Mouse (Mus musculus) kidney, adult 9 months (tissue): Measurements from ENCODE around the gene Cpxm2.

ENCODE experiments used
- DNase-seq: peaks from one replicate; pipeline ENCODE4 v3.0.0; 2022

The Cpxm2 gene

DNA sequence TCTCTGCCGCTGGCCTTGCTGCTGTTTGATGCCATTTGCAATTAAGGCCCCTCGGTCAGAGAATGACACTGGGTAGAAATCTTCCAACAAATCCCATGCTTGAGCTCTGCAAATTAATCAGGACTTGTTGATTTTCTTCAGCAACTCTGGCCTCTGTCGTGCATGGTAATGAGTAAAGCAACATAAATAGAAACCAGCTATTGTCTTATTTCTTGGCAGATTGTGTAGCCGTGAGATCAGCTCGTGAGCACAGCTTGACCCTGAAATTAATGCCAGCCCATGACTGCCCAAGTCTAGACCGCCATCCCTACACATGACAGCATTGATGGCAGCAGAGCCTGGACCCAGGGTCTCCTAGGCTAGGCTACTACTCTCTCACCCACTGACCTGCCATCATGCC is 25.9 kb downstream of the Cpxm2 start:
- no peak for DNase-seq

DNA sequence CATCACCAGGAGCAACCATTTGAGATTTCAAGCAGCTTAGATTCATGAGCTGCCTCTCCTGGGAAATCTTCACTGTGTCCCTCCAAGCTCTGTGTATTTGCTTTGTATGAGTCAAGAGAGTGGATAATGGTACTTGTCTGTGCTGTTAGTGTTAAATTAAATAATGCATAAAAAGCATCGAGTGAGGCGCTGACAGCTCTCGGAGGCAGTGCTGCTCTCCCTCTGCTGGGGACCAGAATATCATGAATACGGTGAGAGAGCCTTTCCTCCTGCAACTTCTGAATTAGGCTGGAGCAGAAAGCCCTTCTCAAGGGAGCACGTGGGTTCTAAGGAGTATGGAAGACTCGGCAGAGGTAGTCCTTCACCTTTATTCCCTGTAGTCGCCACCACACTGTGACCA is 29.6 kb downstream of the Cpxm2 start:
- no peak for DNase-seq

DNA sequence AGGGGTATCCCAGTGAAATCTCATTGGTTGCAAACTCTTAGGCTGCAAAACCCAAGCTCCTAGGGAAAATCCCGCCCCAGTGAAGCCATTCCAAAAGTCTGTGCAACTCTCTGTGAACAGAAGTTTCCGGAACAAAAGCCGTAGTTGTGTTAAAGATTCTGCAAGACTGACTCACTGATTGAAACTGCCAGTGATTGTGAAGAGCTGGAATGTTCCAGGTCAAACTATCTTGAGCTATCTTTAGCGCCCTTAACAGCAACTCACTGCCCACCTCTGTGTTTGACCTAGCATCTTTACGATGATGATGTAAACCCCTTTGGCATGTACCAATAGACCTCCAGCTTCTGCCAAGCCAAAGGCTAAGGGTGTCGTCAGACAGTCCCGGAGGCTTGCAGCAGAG is 31.3 kb downstream of the Cpxm2 start:
- DNase-seq: no peak

DNA sequence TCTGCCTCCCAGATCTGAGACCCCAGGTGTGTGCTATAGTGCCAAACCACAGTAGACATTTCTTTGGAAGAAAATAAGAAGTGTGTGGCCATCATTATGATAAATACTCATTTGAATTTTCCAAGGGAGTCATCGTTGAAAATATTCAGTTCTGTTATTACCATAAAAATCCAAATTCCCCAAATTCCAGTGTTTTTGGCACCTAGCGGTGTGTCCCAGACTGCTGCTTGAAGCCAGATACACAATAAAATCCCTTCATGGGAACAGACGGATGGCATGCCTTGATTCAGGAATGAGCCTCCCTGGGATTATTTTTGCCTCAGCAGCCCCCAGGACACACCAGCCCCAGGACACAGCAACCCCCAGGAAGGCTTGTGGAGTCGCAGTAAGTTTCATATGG is 34.7 kb downstream of the Cpxm2 start:
- DNase-seq: no peak

DNA sequence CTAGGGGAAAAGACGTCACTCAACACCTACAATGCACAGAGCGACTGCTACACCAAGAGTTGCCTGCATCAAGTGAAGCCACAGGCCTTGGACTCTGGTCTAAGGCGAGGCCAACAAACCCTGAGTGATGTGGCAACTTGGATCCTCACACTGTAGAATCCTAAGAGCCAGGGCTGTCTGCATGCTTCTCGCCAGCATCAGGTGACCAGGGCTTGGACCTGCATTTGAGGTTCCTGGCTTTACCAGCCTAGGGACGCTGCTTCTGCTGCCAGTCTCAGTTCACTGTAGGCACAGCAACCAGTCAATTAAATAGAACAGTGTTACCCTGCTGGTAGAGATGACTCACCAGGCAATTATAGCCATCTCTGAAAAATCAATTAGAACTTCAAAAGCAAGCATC is 42.8 kb downstream of the Cpxm2 start:
- DNase-seq: no peak

DNA sequence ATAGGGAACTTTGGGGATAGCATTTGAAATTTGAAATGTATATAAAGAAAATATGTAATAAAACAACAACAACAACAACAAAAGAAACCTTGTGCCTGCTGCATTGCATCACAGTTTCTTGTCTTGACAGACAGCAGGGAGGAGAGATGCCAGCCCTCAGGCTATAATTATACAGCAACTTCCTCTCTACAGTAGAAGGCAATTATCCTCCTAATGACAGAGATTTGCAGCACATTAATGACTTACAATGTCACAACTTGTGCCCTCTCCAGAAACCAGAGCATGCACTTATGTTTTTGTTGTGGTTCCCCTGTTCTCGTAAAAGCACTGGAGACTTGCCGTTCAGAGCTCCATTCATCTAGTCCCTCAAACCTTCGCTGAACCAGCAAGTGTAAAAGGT is 44.2 kb downstream of the Cpxm2 start:
- DNase-seq: no peak

DNA sequence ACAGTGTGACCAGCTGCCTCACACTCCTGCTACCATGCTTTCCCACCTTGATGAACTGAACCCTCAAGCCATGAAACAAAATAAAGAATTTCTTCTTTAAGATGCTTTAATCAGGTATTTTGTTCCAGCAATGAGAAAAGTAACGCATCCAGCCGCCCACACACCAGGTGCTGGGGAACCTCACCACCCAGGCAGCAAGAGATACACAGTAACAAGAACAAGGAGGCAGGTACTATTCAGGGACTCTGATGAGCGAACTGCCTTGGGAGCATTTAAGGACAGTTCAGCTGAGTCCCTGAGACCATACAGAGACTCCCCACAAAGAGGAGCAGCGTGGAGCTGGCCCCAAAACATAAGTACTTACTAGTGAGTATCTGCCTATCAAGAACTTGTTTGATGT is 47.6 kb downstream of the Cpxm2 start:
- DNase-seq: no peak

DNA sequence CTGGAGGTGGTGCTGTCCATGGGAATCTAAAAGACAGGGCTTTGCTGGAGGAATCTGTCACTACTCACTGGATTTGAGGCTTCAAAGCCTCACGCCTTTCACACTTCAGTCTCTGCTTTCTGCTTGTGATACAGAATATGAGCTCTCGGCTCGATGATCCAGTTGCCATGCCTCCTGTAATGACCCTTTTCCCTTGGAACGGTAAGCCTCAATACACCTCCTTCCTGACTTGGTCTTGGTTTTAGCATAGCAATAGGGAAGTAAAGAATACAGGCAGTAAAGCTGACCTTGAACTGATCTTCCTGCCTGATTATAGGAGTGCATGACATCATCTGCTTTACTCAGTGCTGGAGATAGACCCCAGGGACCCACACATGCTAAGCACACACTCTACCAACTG is 49.2 kb downstream of the Cpxm2 start:
- no peak for DNase-seq

DNA sequence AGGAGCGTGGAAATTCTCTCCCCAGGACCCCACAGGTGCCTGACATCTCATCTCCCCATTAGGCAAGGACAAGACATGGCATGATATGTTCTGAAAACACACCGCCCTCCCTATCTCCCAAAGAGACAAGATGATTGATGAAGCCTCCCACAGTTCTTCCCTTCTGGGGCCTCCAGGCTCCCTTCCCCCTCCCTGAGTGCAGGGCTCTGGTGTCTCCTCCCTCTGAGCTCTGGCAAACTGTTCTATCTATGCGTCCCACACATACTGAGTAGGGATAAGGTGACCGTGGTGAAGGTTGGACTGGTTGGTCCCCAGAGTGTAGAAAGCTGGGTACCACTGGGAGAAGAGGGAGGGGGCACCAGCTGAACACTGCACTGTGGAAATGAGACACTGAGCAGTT is 56.1 kb downstream of the Cpxm2 start:
- DNase-seq: no peak

DNA sequence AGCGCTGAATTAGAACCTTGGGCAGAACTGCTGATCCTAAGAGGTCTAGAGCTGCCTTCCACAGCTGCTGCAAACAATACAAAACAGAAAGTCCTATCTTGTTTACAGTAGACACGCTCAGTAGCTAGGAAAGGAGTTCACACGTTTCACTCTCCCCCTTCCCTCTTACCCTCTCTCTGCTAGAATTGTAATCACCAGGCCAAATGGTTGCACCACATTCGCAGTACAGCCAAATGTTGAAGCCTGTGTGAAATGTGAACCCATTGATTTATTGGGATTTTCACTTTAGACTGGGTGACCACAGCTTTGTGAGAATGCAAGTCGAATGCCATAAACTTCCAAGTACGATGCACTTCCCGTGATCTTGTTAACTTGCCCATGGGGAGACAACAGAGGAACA is 59.9 kb downstream of the Cpxm2 start:
- no peak for DNase-seq

DNA sequence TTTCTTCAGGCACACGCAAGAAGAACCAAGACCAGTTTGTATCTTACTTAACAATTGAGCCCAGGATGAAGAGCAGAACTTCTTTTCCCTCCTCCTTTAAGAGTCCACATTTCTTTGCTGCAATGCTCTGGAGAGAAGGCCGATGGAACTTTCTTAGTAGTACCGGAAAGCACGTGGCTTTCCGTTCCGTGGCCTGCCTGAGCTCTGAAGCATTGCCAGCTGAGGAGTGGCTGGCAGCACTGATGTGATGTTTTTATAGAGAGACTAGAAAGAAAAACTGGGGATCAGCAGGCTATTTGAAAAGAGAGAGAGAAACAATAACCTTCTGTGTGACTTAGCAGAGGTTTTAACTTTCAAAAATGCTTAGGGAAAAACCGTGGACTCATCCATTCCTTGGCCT is 63.0 kb downstream of the Cpxm2 start:
- DNase-seq: no peak

DNA sequence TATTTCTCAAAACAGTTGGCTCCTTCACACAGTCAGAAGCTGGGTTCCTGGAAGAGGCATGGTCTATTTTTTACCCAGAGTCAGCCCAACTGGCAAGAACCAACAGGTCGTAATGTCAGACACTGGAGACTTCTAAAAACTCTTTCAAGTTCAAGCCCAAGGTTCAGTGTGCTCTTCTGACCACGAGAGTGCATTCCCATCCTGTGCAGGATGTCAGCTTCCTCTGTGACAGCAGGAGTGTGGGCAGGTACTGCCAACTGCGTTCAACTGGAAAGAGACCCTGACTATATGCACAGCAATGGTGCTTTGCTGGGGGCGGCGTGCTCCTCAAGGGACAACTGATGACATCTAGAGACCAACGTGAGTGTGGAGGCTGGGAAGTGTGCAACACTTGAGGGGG is 65.9 kb downstream of the Cpxm2 start:
- no peak for DNase-seq

DNA sequence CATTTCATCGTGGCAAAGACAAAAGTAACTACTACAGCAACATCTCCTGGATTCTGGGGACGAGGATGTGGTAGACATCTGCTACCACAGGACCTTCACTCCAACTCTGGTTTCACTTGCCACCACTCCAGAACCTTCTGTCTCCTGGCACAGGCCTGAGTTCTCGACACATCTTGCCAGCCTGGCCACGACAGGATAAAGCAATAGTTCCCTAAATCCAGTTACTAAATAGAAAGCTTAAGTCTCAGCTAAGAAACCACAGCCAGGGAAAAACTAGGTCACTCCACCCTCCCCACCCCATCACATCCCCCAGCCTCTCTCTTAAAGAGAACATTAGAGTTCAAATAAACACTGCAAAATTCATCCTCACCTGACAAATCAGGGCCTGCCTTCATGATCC is 66.4 kb downstream of the Cpxm2 start:
- DNase-seq: no peak

DNA sequence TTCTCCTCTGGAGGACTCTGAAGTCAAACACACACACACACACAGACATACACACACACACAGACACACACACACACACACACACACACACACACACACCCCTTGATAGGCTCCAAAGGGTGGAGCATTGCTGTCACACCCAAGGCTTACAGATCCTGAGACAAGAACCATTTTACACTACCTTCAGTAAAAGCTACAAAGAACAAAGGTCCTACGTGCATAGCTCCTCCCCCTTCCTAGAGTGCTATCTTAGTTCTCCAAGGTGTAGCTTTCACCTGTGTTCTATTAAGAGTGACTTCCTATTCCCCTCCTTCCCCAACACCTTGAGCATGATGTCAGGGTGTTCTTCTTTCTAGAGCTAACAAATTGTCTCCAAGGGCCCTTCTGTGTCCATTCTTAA is 78.7 kb downstream of the Cpxm2 start:
- no peak for DNase-seq

DNA sequence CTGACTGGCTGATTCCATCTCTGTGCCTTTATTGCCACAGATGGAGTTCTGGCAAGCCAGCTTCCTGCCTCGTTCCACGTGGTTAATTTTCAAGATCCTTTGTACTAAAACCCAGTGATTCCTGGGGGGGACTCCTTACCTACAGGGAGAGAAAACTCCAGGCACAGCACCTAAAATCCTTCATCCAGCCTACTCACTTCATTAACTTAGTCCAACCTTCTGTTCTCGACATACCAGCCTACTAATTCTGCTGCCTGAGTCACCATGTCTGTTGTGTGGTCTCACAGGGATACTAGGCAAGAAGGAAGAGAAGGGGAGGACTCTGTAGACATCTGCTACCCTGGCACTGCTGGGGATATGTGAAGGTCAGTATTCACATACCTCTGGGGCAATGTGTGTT is 80.0 kb downstream of the Cpxm2 start:
- DNase-seq: no peak

DNA sequence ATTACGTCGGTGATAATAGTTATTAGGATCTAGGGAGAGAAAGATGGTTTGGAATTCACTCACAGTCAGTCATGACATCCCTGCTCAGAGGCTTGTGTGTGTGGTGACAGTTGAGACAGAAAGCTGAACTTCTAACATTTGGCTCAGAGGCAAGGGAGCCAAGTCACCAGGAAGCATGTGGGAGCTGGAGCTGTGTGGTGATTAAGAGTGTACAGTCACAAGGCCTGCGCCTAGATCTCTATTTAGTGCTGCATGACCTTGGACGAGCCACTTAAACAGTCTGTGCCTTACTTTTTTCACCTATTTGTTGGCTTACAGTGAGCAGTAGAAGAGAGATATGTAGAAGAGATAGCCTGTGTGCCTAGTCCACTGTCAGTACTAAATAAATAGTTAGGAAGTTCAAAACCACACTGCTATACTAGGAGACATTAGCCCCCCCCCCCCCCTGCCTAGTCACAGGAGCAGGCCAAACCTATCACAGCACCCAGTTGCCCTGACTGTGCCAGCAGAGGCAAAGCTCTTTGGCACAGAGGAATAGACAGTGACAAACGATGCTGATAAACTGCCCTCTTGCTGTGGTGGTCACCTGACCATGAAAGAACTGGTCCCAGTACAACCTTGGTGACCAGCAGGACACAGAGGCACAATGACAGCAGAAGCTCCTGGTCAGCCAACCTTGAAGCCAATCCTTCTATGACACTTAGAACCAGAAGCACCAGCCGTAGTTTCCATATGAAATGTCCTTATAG is 83.5 kb downstream of the Cpxm2 start:
- no peak for DNase-seq

DNA sequence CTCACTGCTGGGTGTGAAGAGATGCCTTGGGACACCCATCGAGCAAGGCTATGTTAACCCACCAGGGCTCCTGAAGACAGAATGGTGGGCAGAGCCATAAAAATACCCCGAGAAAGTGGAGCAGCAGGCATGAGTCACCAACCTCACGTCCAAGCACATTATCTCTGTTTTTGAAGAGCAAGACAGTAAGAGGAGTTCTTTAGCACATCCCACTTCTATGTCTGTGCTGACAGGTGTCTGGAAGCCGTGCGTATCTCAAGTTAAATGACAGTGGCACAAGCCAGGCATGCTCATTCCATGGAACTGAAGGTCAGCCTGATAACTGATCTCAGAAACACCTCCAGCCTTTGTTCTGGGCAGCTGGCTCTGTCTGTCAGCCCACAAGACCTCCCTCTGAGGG is 86.6 kb downstream of the Cpxm2 start:
- DNase-seq: no peak

DNA sequence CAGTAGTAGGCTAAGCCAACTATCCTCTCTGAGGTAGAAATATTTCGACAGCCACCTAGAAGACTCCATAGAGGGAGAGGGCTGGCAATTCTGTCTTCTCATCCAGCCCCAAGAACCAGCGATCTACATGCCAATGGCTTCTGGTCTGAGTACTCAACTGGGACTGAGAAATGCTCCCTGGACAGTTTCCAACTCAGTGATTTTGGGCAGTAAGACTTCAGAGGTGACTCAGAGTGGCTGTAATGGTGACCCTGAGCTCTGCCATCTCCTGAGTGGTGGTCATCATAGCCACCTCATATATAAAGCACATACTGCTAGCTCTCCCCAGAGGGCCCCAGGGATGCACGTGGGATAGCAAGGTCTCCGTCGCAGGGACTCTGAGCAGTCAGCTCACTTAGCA is 87.0 kb downstream of the Cpxm2 start:
- DNase-seq: no peak

DNA sequence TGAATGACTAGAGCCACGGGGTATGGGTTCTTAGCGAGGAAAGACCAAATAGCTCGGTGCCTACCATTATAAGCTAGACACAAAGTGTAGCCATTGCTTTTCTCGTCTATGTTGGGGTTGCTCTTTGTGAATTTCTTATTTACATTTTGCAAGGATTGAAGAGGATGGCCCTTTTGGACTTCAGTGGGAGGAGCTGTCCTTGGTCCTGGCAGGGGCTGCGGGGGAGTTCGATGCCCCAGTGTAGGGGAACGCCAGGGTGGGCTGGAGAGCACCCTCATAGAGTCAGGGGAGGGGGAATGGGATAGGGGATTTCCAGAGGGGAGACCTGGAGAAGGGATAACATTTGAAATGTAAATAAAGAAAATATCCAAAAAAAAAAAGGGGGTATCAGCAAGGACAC is 94.4 kb downstream of the Cpxm2 start:
- DNase-seq: no peak

DNA sequence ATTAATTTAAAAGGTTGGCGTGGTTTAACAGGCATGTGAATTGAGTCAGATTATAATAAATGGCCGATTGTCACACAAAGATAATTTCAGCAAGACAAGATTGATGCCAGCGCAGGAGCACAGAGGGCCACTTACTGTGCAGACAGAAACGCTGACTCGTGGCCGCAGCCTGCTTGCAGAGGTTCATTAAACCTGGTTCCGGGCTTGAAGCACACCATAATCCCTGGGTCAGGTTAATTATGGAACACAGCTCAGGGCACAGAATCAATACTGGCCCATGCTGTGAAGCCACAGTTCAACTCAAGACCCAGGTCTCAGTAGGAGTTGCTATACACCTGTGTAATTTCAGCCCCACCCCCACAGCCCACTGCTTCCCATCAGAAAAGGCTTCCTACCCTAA is 98.0 kb downstream of the Cpxm2 start:
- no peak for DNase-seq

DNA sequence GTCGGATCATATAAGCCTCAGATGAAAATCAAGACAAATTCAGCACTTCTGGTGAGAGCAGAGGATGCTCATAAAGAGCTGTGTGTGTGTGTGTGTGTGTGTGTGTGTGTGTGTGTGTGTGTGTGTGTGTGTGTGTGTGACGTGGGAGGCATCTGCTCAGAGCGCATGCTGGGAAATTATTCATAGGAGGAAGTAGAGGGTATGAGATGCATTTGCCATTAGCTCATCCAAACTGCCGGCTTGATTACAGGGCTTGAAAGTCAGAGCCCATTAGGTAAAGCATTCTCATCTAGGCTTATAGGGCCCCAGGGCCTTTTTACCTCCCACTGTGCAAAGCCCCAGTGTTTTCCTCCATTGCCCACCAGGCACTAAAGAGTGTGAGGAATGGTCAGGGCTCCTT is 107.9 kb downstream of the Cpxm2 start:
- no peak for DNase-seq

DNA sequence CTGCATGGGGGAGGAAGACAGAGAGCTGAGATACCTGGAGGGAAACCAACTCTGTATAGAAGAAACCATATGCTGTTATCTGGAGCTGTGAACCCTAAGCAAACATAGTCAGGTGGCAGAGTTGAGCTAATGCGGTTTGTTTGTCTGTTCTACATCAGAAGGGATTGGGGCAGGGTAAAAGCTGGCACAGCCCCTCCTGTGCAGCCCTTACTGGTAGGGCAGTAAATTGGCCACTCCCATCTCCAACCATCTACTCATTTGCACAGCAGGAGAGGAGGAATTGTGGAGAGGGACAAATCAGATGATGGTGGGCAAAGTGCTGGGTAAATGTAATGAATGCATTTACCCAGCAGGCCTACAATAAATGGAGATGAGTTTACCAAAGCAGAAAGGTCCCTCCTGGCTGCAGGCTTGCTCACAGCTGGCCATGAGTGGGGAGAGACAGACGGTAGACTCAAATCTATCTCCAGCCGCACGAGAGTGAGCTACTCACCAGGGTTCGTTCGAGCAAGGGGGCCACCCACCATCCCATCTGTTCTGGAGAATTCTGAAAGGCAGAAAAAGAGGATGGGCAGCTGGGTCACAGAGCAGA is 122.5 kb downstream of the Cpxm2 start:
- no peak for DNase-seq

DNA sequence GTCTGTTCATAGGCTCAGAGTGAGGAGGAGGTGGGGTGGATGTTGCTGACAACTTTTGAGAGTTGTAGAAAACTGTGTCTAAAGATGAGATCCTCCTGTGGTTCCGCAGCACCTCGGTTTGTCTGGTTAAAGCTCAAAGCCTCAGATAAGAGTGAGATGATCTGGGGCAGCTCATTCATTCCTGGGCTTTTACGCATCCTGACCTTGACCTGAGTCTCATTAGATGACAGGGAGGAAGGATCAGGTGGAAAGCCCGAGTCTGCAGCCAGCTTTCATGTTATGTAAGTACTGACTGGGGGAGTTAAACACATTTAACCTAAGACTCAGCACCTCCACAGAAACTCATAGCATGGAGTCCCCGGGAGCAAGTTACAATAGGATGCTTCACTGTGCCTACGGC is 127.9 kb downstream of the Cpxm2 start:
- no peak for DNase-seq

DNA sequence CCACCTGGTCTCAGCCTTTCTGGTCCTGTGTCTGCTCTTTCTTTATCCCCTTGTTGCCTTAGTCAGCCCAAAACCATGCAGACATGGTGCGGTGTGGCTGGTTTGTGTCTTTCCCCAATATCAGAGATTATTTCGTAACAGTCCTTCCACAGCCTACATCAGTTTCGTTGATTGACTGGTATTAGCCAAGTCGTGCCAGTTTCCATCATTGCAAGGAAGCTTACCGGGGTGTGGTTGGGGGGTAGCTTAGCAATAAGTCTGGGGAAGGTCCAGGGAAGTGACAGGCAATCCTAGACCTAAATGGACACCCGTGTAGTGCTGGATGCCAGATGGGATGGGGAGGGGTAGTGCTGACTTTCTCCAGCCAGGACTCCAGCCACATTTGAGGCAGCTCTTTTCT is 128.9 kb downstream of the Cpxm2 start:
- no peak for DNase-seq

DNA sequence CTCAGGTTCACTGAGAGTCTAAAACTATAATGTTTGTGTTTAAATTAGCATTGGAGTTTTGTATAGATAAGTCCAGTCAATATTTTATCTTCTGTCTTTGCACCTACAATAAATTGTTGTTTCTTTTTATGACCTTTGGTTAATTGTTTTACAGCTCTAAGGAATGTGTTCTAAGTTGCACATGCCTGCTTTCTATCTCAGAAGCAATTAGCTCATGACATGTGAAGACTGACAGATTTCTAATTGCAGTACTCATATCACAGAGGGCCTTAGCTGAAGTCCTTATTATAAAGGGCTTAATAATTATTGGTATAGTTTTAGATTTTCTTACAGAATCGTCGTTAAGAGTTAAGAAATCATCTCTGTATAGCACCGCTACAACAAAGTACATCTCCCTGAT is 138.6 kb downstream of the Cpxm2 start:
- no peak for DNase-seq
